Mouse (Mus musculus): Measurements from ENCODE around the gene Camk1d.

DNA sequence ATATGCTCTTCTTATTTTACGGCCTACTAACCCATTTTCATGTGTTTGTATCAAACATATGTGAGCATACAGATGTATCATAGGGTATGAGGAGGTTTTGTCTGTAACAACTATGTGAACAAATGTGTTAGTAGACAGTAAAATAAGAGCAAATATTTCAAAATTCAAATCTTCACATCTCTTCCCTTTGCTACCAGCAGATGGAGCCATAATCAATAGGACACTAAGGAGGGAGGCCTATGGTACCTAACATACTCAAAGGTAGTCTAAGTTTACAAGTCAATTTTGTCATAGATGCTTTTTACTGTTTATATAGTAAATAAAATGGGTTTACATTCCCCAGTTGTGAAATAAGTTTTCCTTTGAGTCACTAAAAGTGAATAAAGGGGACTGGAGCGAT lies 262.7 kb downstream of the Camk1d start:
- TF ChIP-seq CTCF (IDR thresholded peaks at IDR 0.05; ENCODE audit: control insufficient read depth, insufficient read depth, insufficient replicate concordance, low read depth, low read length) (no peak), POLR2A (IDR thresholded peaks at IDR 0.05; ENCODE audit: control insufficient read depth, low read depth, low read length) (no peak)

Measured in testis, adult 2 months (tissue).